Mouse (Mus musculus): ENCODE data around the gene Rnf8. TPM values are rescaled to one million over a fixed set of nuclear protein-coding genes. Genes with fewer than 3 reads are reported as not detected.
A peak's percentile ranks its signal among the peaks of the same experiment; 100 is the strongest.

Gene Rnf8
- polyA plus RNA-seq, 1 experiment = 37.2 TPM

- H3K4me1 ChIP-seq (replicated peaks; ENCODE audit: control insufficient read depth, insufficient read depth, low read length) = peaks cover 16% of the 10 kb centered on the region
- 95% methylated on average over 2 of the region's 2 CpGs for WGBS
- H3K27ac ChIP-seq (ENCODE audit: control insufficient read depth, insufficient read depth, low read length) = no peak overlapping the region
- H3K27me3 ChIP-seq (ENCODE audit: control insufficient read depth, insufficient read depth, low read length) = no peaks in the 10 kb centered on the region
- no peak for TF ChIP-seq CTCF (IDR thresholded peaks at IDR 0.05; ENCODE audit: borderline replicate concordance, control insufficient read depth, extremely low read depth, insufficient read depth, low read length, poor library complexity)
- no peak for TF ChIP-seq POLR2A (IDR thresholded peaks at IDR 0.05; ENCODE audit: control insufficient read depth, extremely low read depth, insufficient read depth, low read length, poor library complexity)
- DNase-seq = no peak
- H3K36me3 ChIP-seq (ENCODE audit: control insufficient read depth, insufficient read depth, low read length) = peaks cover 51% of the 10 kb centered on the region
- no peak overlapping the region for H3K4me3 ChIP-seq (ENCODE audit: control insufficient read depth, insufficient read depth, low read length)
Observed at GRCm38 (mm10) chr17:29692827-29693226, 78.2 kb downstream of the Rnf8 start.

- 6% methylated on average over 2 of the region's 2 CpGs for WGBS
- Histone ChIP-seq H3K27ac (ENCODE audit: control insufficient read depth, insufficient read depth, low read length) (no peak overlapping the region), H3K27me3 (ENCODE audit: control insufficient read depth, insufficient read depth, low read length) (no peaks in the 10 kb centered on the region), H3K4me1 (replicated peaks; ENCODE audit: control insufficient read depth, insufficient read depth, low read length) (peaks cover 16% of the 10 kb centered on the region), H3K36me3 (ENCODE audit: control insufficient read depth, insufficient read depth, low read length) (peaks cover 51% of the 10 kb centered on the region), H3K4me3 (ENCODE audit: control insufficient read depth, insufficient read depth, low read length) (no peak overlapping the region)
- DNase-seq = peak; percentile 81
- no peak for TF ChIP-seq POLR2A (IDR thresholded peaks at IDR 0.05; ENCODE audit: control insufficient read depth, extremely low read depth, insufficient read depth, low read length, poor library complexity)
- no peak for TF ChIP-seq CTCF (IDR thresholded peaks at IDR 0.05; ENCODE audit: borderline replicate concordance, control insufficient read depth, extremely low read depth, insufficient read depth, low read length, poor library complexity)
Observed at GRCm38 (mm10) chr17:29693571-29693970, 79.0 kb downstream of the Rnf8 start.

DNA sequence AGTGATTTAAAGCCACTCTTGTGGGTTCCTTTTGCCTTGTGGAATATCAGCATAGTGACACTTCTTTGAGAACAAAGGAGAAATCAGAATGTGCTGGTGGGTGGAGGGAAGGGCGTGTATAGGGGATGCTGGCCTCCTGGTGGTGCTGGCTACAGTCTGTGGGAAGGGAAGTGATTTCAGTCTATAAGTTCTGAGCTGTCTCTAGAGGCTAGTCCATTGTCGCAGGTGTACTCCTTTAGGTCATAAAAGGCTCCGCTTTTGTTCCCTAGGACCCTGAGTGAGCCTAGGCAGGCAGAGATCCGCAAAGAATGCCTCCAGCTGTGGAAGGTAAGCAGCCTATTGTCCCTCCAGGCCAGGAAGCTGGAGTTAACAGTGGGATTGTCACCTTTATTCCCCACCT lies 79.9 kb downstream of the Rnf8 start:
- 93% methylated on average over 4 of the region's 4 CpGs for WGBS
- TF ChIP-seq POLR2A (IDR thresholded peaks at IDR 0.05; ENCODE audit: control insufficient read depth, extremely low read depth, insufficient read depth, low read length, poor library complexity) (no peak), CTCF (IDR thresholded peaks at IDR 0.05; ENCODE audit: borderline replicate concordance, control insufficient read depth, extremely low read depth, insufficient read depth, low read length, poor library complexity) (no peak)
- Histone ChIP-seq H3K4me3 (ENCODE audit: control insufficient read depth, insufficient read depth, low read length) (no peak overlapping the region), H3K27ac (ENCODE audit: control insufficient read depth, insufficient read depth, low read length) (no peak overlapping the region), H3K36me3 (ENCODE audit: control insufficient read depth, insufficient read depth, low read length) (peaks cover 58% of the 10 kb centered on the region), H3K4me1 (replicated peaks; ENCODE audit: control insufficient read depth, insufficient read depth, low read length) (peaks cover 16% of the 10 kb centered on the region), H3K27me3 (ENCODE audit: control insufficient read depth, insufficient read depth, low read length) (no peaks in the 10 kb centered on the region)
- no peak for DNase-seq

Other genes with a start within 250 kb of the Rnf8 start
- gene Pim1, start 124.0 kb upstream of the Rnf8 start, polyA plus RNA-seq (2012; rRNA removed) = 92.7 and 128 TPM in 2 replicates
- gene Gm17657, start 65.2 kb upstream of the Rnf8 start, polyA plus RNA-seq (2012; rRNA removed) = not detected in 2 replicates
- gene Tbc1d22b, start 65.0 kb upstream of the Rnf8 start, polyA plus RNA-seq (2012; rRNA removed) = 47.8 and 55.8 TPM in 2 replicates
- 0.49 and 0.62 TPM in 2 replicates for gene Tmem217, start 62.4 kb upstream of the Rnf8 start, polyA plus RNA-seq (2012; rRNA removed)
- gene Gm28043, start 86 bp downstream of the Rnf8 start, polyA plus RNA-seq (2012; rRNA removed) = 2.2 and 2.3 TPM in 2 replicates
- 46.4 and 53.9 TPM in 2 replicates for gene Cmtr1, start 45.8 kb downstream of the Rnf8 start, polyA plus RNA-seq (2012; rRNA removed)
- gene Ccdc167, start 102.3 kb downstream of the Rnf8 start, polyA plus RNA-seq (2012; rRNA removed) = 15.1 and 17.7 TPM in 2 replicates